Mouse (Mus musculus) liver, postnatal 0 days (tissue): ENCODE measurements at regions not wholly inside any gene's neighbourhood (a gene's known extent, or its start where the extent isn't known, plus 50 kb on each side); places are given as distances from the start of the nearest gene placed in this dataset.

Experiments used
- CTCF ChIP-seq: sonication (generic); IDR thresholded peaks from 2 replicates; pipeline ENCODE4 v1.5.1; 2016; ENCODE audit warnings: antibody characterized with exemption, low read depth
- EP300 ChIP-seq: IDR thresholded peaks from 2 replicates; pipeline ENCODE4 v1.6.1; 2016; ENCODE audit warnings: antibody characterized with exemption, low read depth, mild to moderate bottlenecking

DNA sequence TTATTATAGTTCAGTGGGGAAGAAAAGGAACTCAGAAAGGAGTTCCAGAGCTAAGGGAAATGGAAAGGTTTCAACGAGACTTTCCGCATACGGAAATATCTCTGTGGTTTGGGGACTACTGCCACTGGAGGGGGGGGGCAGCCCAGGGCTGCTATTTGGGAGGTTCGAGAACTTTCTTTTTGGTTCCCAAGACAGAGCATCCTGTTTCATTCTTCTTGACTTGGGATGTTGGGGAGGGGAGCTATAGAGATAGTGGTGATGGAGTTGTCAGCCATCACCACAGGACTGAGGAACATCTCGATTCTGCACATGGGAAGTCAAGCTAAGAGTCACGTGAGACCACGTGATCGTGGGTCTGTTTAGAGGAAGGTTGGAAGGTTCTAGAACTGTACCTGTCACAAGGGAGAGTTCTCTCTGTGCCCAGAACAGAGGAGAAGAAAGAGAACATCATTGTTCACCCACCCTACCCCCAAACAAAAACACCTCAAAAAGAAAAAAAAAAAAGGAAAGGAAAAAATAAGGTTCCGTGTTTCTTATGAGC is 94.2 kb downstream of the Tsen15 start:
- TF ChIP-seq EP300 (no peak), CTCF (no peak)
